Mouse (Mus musculus): ENCODE measurements around the gene Tmprss11g.

- TF ChIP-seq GATA1 (IDR thresholded peaks at IDR 0.05; ENCODE audit: low read length) (no peak), TAL1 (IDR thresholded peaks at IDR 0.05; ENCODE audit: low read length) (no peak)
Observed at GRCm38 (mm10) chr5:86468890-86469289, 49.5 kb downstream of the Tmprss11g start, which contains the start of gene Tmprss11a.
